Mouse (Mus musculus) frontal cortex, adult (tissue): ENCODE measurements around the gene Veph1.

Experiments
- ATAC-seq: cut with Nextera tagmentation; 2 replicates; pipeline ENCODE4 v1.9.2; 2017; ENCODE audit warnings: mild to moderate bottlenecking, moderate library complexity, mixed read lengths; ENCODE audit not compliant: low TSS enrichment

Gene Veph1

GRCm38 (mm10) chr3:66024220-66024792 lies 272.3 kb downstream of the Veph1 start:
- ATAC-seq, result no peak

GRCm38 (mm10) chr3:66019171-66019570 lies 277.5 kb downstream of the Veph1 start:
- ATAC-seq, result no peak

GRCm38 (mm10) chr3:66007632-66008401 lies 288.8 kb downstream of the Veph1 start:
- no peak for ATAC-seq

- ATAC-seq, result no peak
These were observed 291.6 kb downstream of the Veph1 start for GRCm38 (mm10) chr3:66004989-66005388.

GRCm38 (mm10) chr3:66004220-66004951 lies 292.3 kb downstream of the Veph1 start:
- peak; percentile 38; the same call in 1 of the 2 replicates for ATAC-seq
